Mouse (Mus musculus) megakaryocyte, embryonic 14.5 days (primary cell): ENCODE results near the gene Clmp. TPM values are rescaled to one million over a fixed set of nuclear protein-coding genes. Genes with fewer than 3 reads are reported as not detected.

Experiments used
- H3K27me3 ChIP-seq: replicated peaks from 2 replicates; pipeline ENCODE3; 2012; ENCODE audit warnings: inconsistent platforms
- H3K36me3 ChIP-seq: replicated peaks from 2 replicates; pipeline ENCODE3; 2012; ENCODE audit warnings: low read length, inconsistent platforms, mixed read lengths
- H3K4me1 ChIP-seq: 2 replicates; pipeline ENCODE4 v1.6.1; 2012; ENCODE audit warnings: inconsistent platforms
- H3K4me3 ChIP-seq: replicated peaks from 2 replicates; pipeline ENCODE3; 2012; ENCODE audit warnings: moderate library complexity, mild to moderate bottlenecking, inconsistent platforms
- H3K9me3 ChIP-seq: 2 replicates; pipeline ENCODE4 v1.6.1; 2012; ENCODE audit warnings: inconsistent platforms
- FLI1 ChIP-seq: IDR thresholded peaks from 2 replicates; pipeline ENCODE4 v1.6.1; 2012; ENCODE audit warnings: low read length, inconsistent platforms, mixed read lengths
- GATA1 ChIP-seq: IDR thresholded peaks from 3 replicates; pipeline ENCODE4 v1.6.1; 2012; ENCODE audit warnings: mixed read lengths, low read length, inconsistent platforms, borderline replicate concordance
- polyA plus RNA-seq: library from polyadenylated mRNA; stranded (reverse); fragments of >175 nt; gene quantifications from 2 replicates; pipeline ENCODE4 v1.2.3, GENCODE M21; 2012; ENCODE audit warnings: low replicate concordance; ENCODE audit not compliant: insufficient read depth

Gene Clmp
- polyA plus RNA-seq, 1 experiment = 1.1 TPM

GRCm38 (mm10) chr9:40651239-40651859 lies 34.4 kb upstream of the Clmp start:
- Histone ChIP-seq H3K27me3 (peaks cover 4% of the 10 kb centered on the region), H3K4me3 (no peak overlapping the region), H3K36me3 (no peaks in the 10 kb centered on the region), H3K4me1 (no peaks in the 10 kb centered on the region), H3K9me3 (no peaks in the 10 kb centered on the region)
- TF ChIP-seq FLI1 = no peak
- TF ChIP-seq GATA1 = no peak

GRCm38 (mm10) chr9:40652757-40653156 lies 33.0 kb upstream of the Clmp start:
- H3K27me3 ChIP-seq = peaks cover 4% of the 10 kb centered on the region
- TF ChIP-seq GATA1 (no peak), FLI1 (no peak)
- no peaks in the 10 kb centered on the region for H3K4me1 ChIP-seq
- H3K36me3 ChIP-seq = no peaks in the 10 kb centered on the region
- no peak overlapping the region for H3K4me3 ChIP-seq
- no peaks in the 10 kb centered on the region for H3K9me3 ChIP-seq

- Histone ChIP-seq H3K36me3 (no peaks in the 10 kb centered on the region), H3K4me1 (no peaks in the 10 kb centered on the region), H3K27me3 (peaks cover 14% of the 10 kb centered on the region), H3K9me3 (peaks cover 2% of the 10 kb centered on the region; the same call in 1 of the 2 replicates), H3K4me3 (no peak overlapping the region)
- no peak for TF ChIP-seq GATA1
- TF ChIP-seq FLI1 = no peak
Observed at GRCm38 (mm10) chr9:40666190-40666803, 19.5 kb upstream of the Clmp start.

- Histone ChIP-seq H3K4me1 (no peaks in the 10 kb centered on the region), H3K36me3 (no peaks in the 10 kb centered on the region), H3K27me3 (peaks cover 24% of the 10 kb centered on the region), H3K4me3 (no peak within 1 kb of the TSS), H3K9me3 (no peaks in the 10 kb centered on the region)
- no peak for TF ChIP-seq FLI1
Observed at GRCm38 (mm10) chr9:40670313-40670712, 15.4 kb upstream of the Clmp start, which contains the start of gene Gm21915. Gene Gm21915, plus strand, starts transcription at chr9:40670613.

- no peaks in the 10 kb centered on the region for H3K9me3 ChIP-seq
- peaks cover 29% of the 10 kb centered on the region for H3K27me3 ChIP-seq
- no peaks in the 10 kb centered on the region for H3K4me1 ChIP-seq
- H3K36me3 ChIP-seq = no peaks in the 10 kb centered on the region
- H3K4me3 ChIP-seq = no peak overlapping the region
- TF ChIP-seq FLI1 (no peak), GATA1 (no peak)
Observed at GRCm38 (mm10) chr9:40671323-40671930, 14.3 kb upstream of the Clmp start.

- Histone ChIP-seq H3K36me3 (no peaks in the 10 kb centered on the region), H3K9me3 (no peaks in the 10 kb centered on the region), H3K4me3 (no peak overlapping the region), H3K4me1 (no peaks in the 10 kb centered on the region), H3K27me3 (peaks cover 35% of the 10 kb centered on the region)
- TF ChIP-seq GATA1 (no peak), FLI1 (no peak)
Observed at GRCm38 (mm10) chr9:40675203-40675958, 10.4 kb upstream of the Clmp start.

- peaks cover 40% of the 10 kb centered on the region for H3K27me3 ChIP-seq
- H3K9me3 ChIP-seq = no peaks in the 10 kb centered on the region
- no peaks in the 10 kb centered on the region for H3K36me3 ChIP-seq
- TF ChIP-seq GATA1 (no peak), FLI1 (no peak)
- H3K4me1 ChIP-seq = no peaks in the 10 kb centered on the region
- no peak overlapping the region for H3K4me3 ChIP-seq
Observed at GRCm38 (mm10) chr9:40678653-40679052, 7.1 kb upstream of the Clmp start.

GRCm38 (mm10) chr9:40686421-40686899 lies 698 bp downstream of the Clmp start:
- peak overlapping the region; percentile 14 for H3K4me3 ChIP-seq
- no peak for TF ChIP-seq GATA1
- TF ChIP-seq FLI1 = no peak
- no peaks in the 10 kb centered on the region for H3K36me3 ChIP-seq
- H3K9me3 ChIP-seq = no peaks in the 10 kb centered on the region
- 0 out of 2 replicates have a peak, but pooled peaks cover 3% of the 10 kb centered on the region for H3K4me1 ChIP-seq
- peaks cover 64% of the 10 kb centered on the region for H3K27me3 ChIP-seq

- no peaks in the 10 kb centered on the region for H3K36me3 ChIP-seq
- H3K9me3 ChIP-seq = no peaks in the 10 kb centered on the region
- 0 out of 2 replicates have a peak, but pooled peaks cover 3% of the 10 kb centered on the region for H3K4me1 ChIP-seq
- TF ChIP-seq GATA1 (no peak), FLI1 (no peak)
- no peak overlapping the region for H3K4me3 ChIP-seq
- H3K27me3 ChIP-seq = peaks cover 61% of the 10 kb centered on the region
Observed at GRCm38 (mm10) chr9:40687053-40687452, 1.3 kb downstream of the Clmp start.

- Histone ChIP-seq H3K27me3 (peaks cover 60% of the 10 kb centered on the region), H3K4me3 (no peak overlapping the region), H3K4me1 (0 out of 2 replicates have a peak, but pooled peaks cover 3% of the 10 kb centered on the region), H3K9me3 (no peaks in the 10 kb centered on the region), H3K36me3 (no peaks in the 10 kb centered on the region)
- TF ChIP-seq FLI1 = no peak
- TF ChIP-seq GATA1 = no peak
Observed at GRCm38 (mm10) chr9:40687553-40687952, 1.8 kb downstream of the Clmp start.
